Mouse (Mus musculus): Measurements from ENCODE around the gene 2310057N15Rik.
"Not testable (repeated sequence)": the region's sequence is repeated elsewhere in the genome, so short reads cannot be mapped to it uniquely, and the experiment has no call there.

2310057N15Rik gene

GRCm38 (mm10) chr16:88774106-88774505 is at the start of gene 2310057N15Rik:
TSS of gene 2310057N15Rik (minus strand) at chr16:88774206.
- no peak for DNase-seq (ENCODE audit: low spot score in 2 of 2)

- DNase-seq (ENCODE audit: low spot score in 2 of 2) = no peak
Observed at GRCm38 (mm10) chr16:88823736-88824135, 49.7 kb upstream of the 2310057N15Rik start.

GRCm38 (mm10) chr16:88820066-88820465 is 46.1 kb upstream of the 2310057N15Rik start, which contains the start of gene Krtap15:
TSS of gene Krtap15 (plus strand) at chr16:88820215.
- DNase-seq (ENCODE audit: low spot score in 2 of 2) = no peak

- no peak for DNase-seq (ENCODE audit: low spot score in 2 of 2)
Observed at GRCm38 (mm10) chr16:88811827-88812226, 37.8 kb upstream of the 2310057N15Rik start, which contains the start of gene Gm20741. TSS of gene Gm20741 (minus strand) at chr16:88812220.

- DNase-seq (ENCODE audit: low spot score in 2 of 2) = no peak
Observed at GRCm38 (mm10) chr16:88786786-88787185, 12.8 kb upstream of the 2310057N15Rik start.

GRCm38 (mm10) chr16:88777596-88777995 is 3.6 kb upstream of the 2310057N15Rik start, which contains the start of gene Gm5965:
TSS of gene Gm5965 (plus strand) at chr16:88777896.
- DNase-seq (ENCODE audit: low spot score in 2 of 2) = no peak

GRCm38 (mm10) chr16:88758547-88758946 is 15.5 kb downstream of the 2310057N15Rik start, which contains the start of gene 2310034C09Rik:
TSS of gene 2310034C09Rik (plus strand) at chr16:88758847.
- not testable (repeated sequence) for DNase-seq (ENCODE audit: low spot score in 2 of 2)

- DNase-seq (ENCODE audit: low spot score in 2 of 2) = not testable (repeated sequence)
Observed at GRCm38 (mm10) chr16:88751535-88751934, 22.5 kb downstream of the 2310057N15Rik start, which contains the start of gene Krtap13. TSS of gene Krtap13 (minus strand) at chr16:88751635.

GRCm38 (mm10) chr16:88747943-88748342 is 26.1 kb downstream of the 2310057N15Rik start:
- no peak for DNase-seq (ENCODE audit: low spot score in 2 of 2)

GRCm38 (mm10) chr16:88744750-88745340 is 29.2 kb downstream of the 2310057N15Rik start:
- no peak for DNase-seq (ENCODE audit: low spot score in 2 of 2)

GRCm38 (mm10) chr16:88735391-88735790 is 38.6 kb downstream of the 2310057N15Rik start:
- DNase-seq (ENCODE audit: low spot score in 2 of 2) = no peak

- no peak for DNase-seq (ENCODE audit: low spot score in 2 of 2)
Observed at GRCm38 (mm10) chr16:88728812-88729275, 45.2 kb downstream of the 2310057N15Rik start, which contains the start of gene Krtap13-1. TSS of gene Krtap13-1 (plus strand) at chr16:88728862.
